ENCODE assay signal across 8 mouse cellular contexts in genomic region chr11:94937335-94937781, GRCm38 (mm10). TPM values are rescaled to one million over a fixed set of nuclear protein-coding genes. Genes with fewer than 3 reads are reported as not detected.
A peak's percentile ranks its signal among the peaks of the same experiment; 100 is the strongest.
DNase-seq lines count a peak whose midpoint lies in the region; ATAC-seq lines count a peak whose summit lies in the region.

No protein-coding gene starts in this region.

- ATAC-seq in CD4-positive, CD25-positive, alpha-beta regulatory T cell, adult 4 months: peak; percentile 60
- peak; percentile 46 for ATAC-seq in forebrain, embryonic 14.5 days
- peak; percentile 26; the same call in 1 of the 2 replicates for ATAC-seq in megakaryocyte progenitor cell, adult 5-6 weeks (replicated peaks; ENCODE audit: poor library complexity)

- H3K27me3 ChIP-seq in heart, embryonic 10.5 days (ENCODE audit: insufficient read depth, poor library complexity, severe bottlenecking): peaks cover 93% of the 10 kb centered on the region
- H3K27me3 ChIP-seq in forebrain, embryonic 14.5 days (replicated peaks; ENCODE audit: control insufficient read depth, insufficient read depth, low read length): peaks cover 49% of the 10 kb centered on the region

- peak overlapping the region; percentile 51 for H3K4me2 ChIP-seq in forebrain, embryonic 14.5 days (ENCODE audit: low read length)

- no peaks in the 10 kb centered on the region for H3K9me3 ChIP-seq in heart, embryonic 10.5 days
- no peaks in the 10 kb centered on the region for H3K9me3 ChIP-seq in forebrain, embryonic 14.5 days (replicated peaks; ENCODE audit: control insufficient read depth, low read length)

- peak overlapping the region; percentile 57 for H3K27ac ChIP-seq in heart, embryonic 10.5 days
- H3K27ac ChIP-seq in forebrain, embryonic 14.5 days (ENCODE audit: low read depth, low read length): no peak overlapping the region

- 1% methylated on average over 18 of the region's 18 CpGs for WGBS in heart, embryonic 10.5 days
- WGBS in forebrain, embryonic 14.5 days: 1% methylated on average over 18 of the region's 18 CpGs

- peaks cover 9% of the 10 kb centered on the region for H3K36me3 ChIP-seq in heart, embryonic 10.5 days
- H3K36me3 ChIP-seq in forebrain, embryonic 14.5 days (ENCODE audit: control insufficient read depth, insufficient read depth, low read length): no peaks in the 10 kb centered on the region

- H3K4me1 ChIP-seq in heart, embryonic 10.5 days: peaks cover 45% of the 10 kb centered on the region
- H3K4me1 ChIP-seq in forebrain, embryonic 14.5 days (ENCODE audit: control insufficient read depth, insufficient read depth, low read length): peaks cover 8% of the 10 kb centered on the region

- peak overlapping the region; percentile 41 for H3K9ac ChIP-seq in forebrain, embryonic 14.5 days (ENCODE audit: low read length)

- H3K4me3 ChIP-seq in heart, embryonic 10.5 days: peak overlapping the region; percentile 59
- peak overlapping the region; percentile 23 for H3K4me3 ChIP-seq in forebrain, embryonic 14.5 days (ENCODE audit: low read depth, low read length)

- DNase-seq in heart, embryonic 10.5 days (ENCODE audit: low spot score): no peak
- no peak for DNase-seq in heart, postnatal 4 days
- no peak for DNase-seq in forebrain, embryonic 14.5 days (ENCODE audit: low spot score)
- DNase-seq in kidney, postnatal 4 days: peak; percentile 75 to 80
- peak; percentile 71 for DNase-seq in testis, postnatal 14 days (ENCODE audit: low spot score)
- no peak for DNase-seq in B cell, adult 2 months

RNA-seq across cellular contexts. Expression of gene Col1a1, which starts 1.3 kb away (rescaled TPM):
- 146 and 311 TPM in 2 replicates for polyA plus RNA-seq in heart, embryonic 10.5 days (2016; fragmentation: Nextera tagmentation; extraction: Ambion mirVana)
- 100 to 1,000 TPM; 861 to 965 TPM for total RNA-seq in heart, postnatal 4 days (2021)
- polyA plus RNA-seq in CD4-positive, CD25-positive, alpha-beta regulatory T cell, adult 4 months (2017; shearing (Covaris generic)): under 1 TPM in 1 of 2 experiments, not detected in 1; 0.09 TPM
- 20.6 and 41.7 TPM in 2 replicates for polyA plus RNA-seq in forebrain, embryonic 14.5 days (2014; fragmentation: Nextera tagmentation; extraction: Ambion mirVana)
- total RNA-seq in megakaryocyte progenitor cell, adult 5-6 weeks (2015): not detected in 2 replicates
- total RNA-seq in megakaryocyte progenitor cell, adult 5-6 weeks (2017): 0.07 TPM in 1 of 2 replicates, not detected in the other

RNA-seq across cellular contexts. Expression of gene Hils1, which starts 30.0 kb away (rescaled TPM):
- polyA plus RNA-seq in heart, embryonic 10.5 days (2016; fragmentation: Nextera tagmentation; extraction: Ambion mirVana): 0.22 TPM in 1 of 2 replicates, not detected in the other
- total RNA-seq in heart, postnatal 4 days (2021): not detected
- polyA plus RNA-seq in CD4-positive, CD25-positive, alpha-beta regulatory T cell, adult 4 months (2017; shearing (Covaris generic)): not detected
- not detected in 2 replicates for polyA plus RNA-seq in forebrain, embryonic 14.5 days (2014; fragmentation: Nextera tagmentation; extraction: Ambion mirVana)
- total RNA-seq in megakaryocyte progenitor cell, adult 5-6 weeks (2015): not detected in 2 replicates
- total RNA-seq in megakaryocyte progenitor cell, adult 5-6 weeks (2017): not detected in 2 replicates

RNA-seq across cellular contexts. Expression of gene Sgca, which starts 38.8 kb away (rescaled TPM):
- 12.5 and 25.8 TPM in 2 replicates for polyA plus RNA-seq in heart, embryonic 10.5 days (2016; fragmentation: Nextera tagmentation; extraction: Ambion mirVana)
- 10 to 100 TPM; 67.0 to 89.1 TPM for total RNA-seq in heart, postnatal 4 days (2021)
- polyA plus RNA-seq in CD4-positive, CD25-positive, alpha-beta regulatory T cell, adult 4 months (2017; shearing (Covaris generic)): not detected
- not detected in 2 replicates for polyA plus RNA-seq in forebrain, embryonic 14.5 days (2014; fragmentation: Nextera tagmentation; extraction: Ambion mirVana)
- not detected in 2 replicates for total RNA-seq in megakaryocyte progenitor cell, adult 5-6 weeks (2015)
- not detected in 2 replicates for total RNA-seq in megakaryocyte progenitor cell, adult 5-6 weeks (2017)

RNA-seq across cellular contexts. Expression of gene Ppp1r9b, which starts 53.5 kb away (rescaled TPM):
- polyA plus RNA-seq in heart, embryonic 10.5 days (2016; fragmentation: Nextera tagmentation; extraction: Ambion mirVana): 8.5 and 12.5 TPM in 2 replicates
- total RNA-seq in heart, postnatal 4 days (2021): 10 to 100 TPM; 45.3 to 46.3 TPM
- polyA plus RNA-seq in CD4-positive, CD25-positive, alpha-beta regulatory T cell, adult 4 months (2017; shearing (Covaris generic)): 10 to 100 TPM; 18.1 to 21.7 TPM
- polyA plus RNA-seq in forebrain, embryonic 14.5 days (2014; fragmentation: Nextera tagmentation; extraction: Ambion mirVana): 20.8 and 21.8 TPM in 2 replicates
- total RNA-seq in megakaryocyte progenitor cell, adult 5-6 weeks (2015): 43.9 and 46.6 TPM in 2 replicates
- 81.9 and 107 TPM in 2 replicates for total RNA-seq in megakaryocyte progenitor cell, adult 5-6 weeks (2017)

Comparison
In these comparisons a context has a peak if more than half of its experiments do, and no peak if none do; other contexts are left out.
1. DNase-seq: peak in kidney, postnatal 4 days (2 of 2) and testis, postnatal 14 days (single experiment); none in heart, embryonic 10.5 days (single experiment), heart, postnatal 4 days (single experiment), forebrain, embryonic 14.5 days (single experiment) and B cell, adult 2 months (0 of 2).
2. RNA of gene Col1a1, which starts 1.3 kb away (polyA plus RNA-seq): 146 to 311 TPM in heart, embryonic 10.5 days and 20.6 to 41.7 TPM in forebrain, embryonic 14.5 days; 0.09 TPM in CD4-positive, CD25-positive, alpha-beta regulatory T cell, adult 4 months; every median in the first group is over 10 times any median in the second.
3. RNA of gene Sgca, which starts 38.8 kb away (polyA plus RNA-seq): 12.5 to 25.8 TPM in heart, embryonic 10.5 days; not detected in CD4-positive, CD25-positive, alpha-beta regulatory T cell, adult 4 months and not detected in forebrain, embryonic 14.5 days; every median in the first group is over 10 times any median in the second.
4. Peak in every context shown above with its lines, with median percentiles within 50 percentile points of each other: ATAC-seq.